Mouse (Mus musculus): Measurements from ENCODE around the gene Ank2. TPM values are rescaled to one million over a fixed set of nuclear protein-coding genes. Genes with fewer than 3 reads are reported as not detected.

Ank2 gene
- total and polyA plus RNA-seq, 3 experiments = 96.1 to 290 (median 269) TPM

- Histone ChIP-seq H3K27me3 (ENCODE audit: control insufficient read depth, insufficient read depth, low read length) (no peaks in the 10 kb centered on the region), H3K36me3 (ENCODE audit: control insufficient read depth, insufficient read depth, low read length) (no peaks in the 10 kb centered on the region), H3K4me1 (ENCODE audit: control insufficient read depth, insufficient read depth, low read length) (no peaks in the 10 kb centered on the region), H3K79me2 (replicated peaks; ENCODE audit: control insufficient read depth, insufficient read depth, low read length) (no peaks in the 10 kb centered on the region), H3K9ac (ENCODE audit: low read depth, low read length) (no peak overlapping the region), H3K4me3 (no peak overlapping the region), H3K27ac (no peak overlapping the region)
- intact Hi-C loops (cut with DNase I) = no loop called here
- 76% methylated on average over 4 of the region's 4 CpGs for WGBS
- DNase-seq = no peak
- TF ChIP-seq POLR2A (IDR thresholded peaks at IDR 0.05; ENCODE audit: insufficient read depth, low read depth, low read length) (no peak), EP300 (IDR thresholded peaks at IDR 0.05; ENCODE audit: insufficient read depth, low read depth, low read length) (no peak), CTCF (IDR thresholded peaks at IDR 0.05) (no peak)
These were observed 196.1 kb downstream of the Ank2 start for GRCm38 (mm10) chr3:127303041-127303440.

GRCm38 (mm10) chr3:127300790-127301189 is 198.4 kb downstream of the Ank2 start:
- Histone ChIP-seq H3K4me3 (no peak overlapping the region), H3K4me1 (ENCODE audit: control insufficient read depth, insufficient read depth, low read length) (no peaks in the 10 kb centered on the region), H3K9ac (ENCODE audit: low read depth, low read length) (no peak overlapping the region), H3K27ac (no peak overlapping the region), H3K36me3 (ENCODE audit: control insufficient read depth, insufficient read depth, low read length) (no peaks in the 10 kb centered on the region), H3K79me2 (replicated peaks; ENCODE audit: control insufficient read depth, insufficient read depth, low read length) (no peaks in the 10 kb centered on the region), H3K27me3 (ENCODE audit: control insufficient read depth, insufficient read depth, low read length) (no peaks in the 10 kb centered on the region)
- intact Hi-C loops (cut with DNase I) = no loop called here
- DNase-seq = no peak
- TF ChIP-seq POLR2A (IDR thresholded peaks at IDR 0.05; ENCODE audit: insufficient read depth, low read depth, low read length) = no peak
- TF ChIP-seq EP300 (IDR thresholded peaks at IDR 0.05; ENCODE audit: insufficient read depth, low read depth, low read length) = no peak
- TF ChIP-seq CTCF (IDR thresholded peaks at IDR 0.05) = no peak

- no peaks in the 10 kb centered on the region for H3K27me3 ChIP-seq (ENCODE audit: control insufficient read depth, insufficient read depth, low read length)
- DNase-seq = no peak
- no peak overlapping the region for H3K4me3 ChIP-seq
- H3K36me3 ChIP-seq (ENCODE audit: control insufficient read depth, insufficient read depth, low read length) = no peaks in the 10 kb centered on the region
- H3K4me1 ChIP-seq (ENCODE audit: control insufficient read depth, insufficient read depth, low read length) = no peaks in the 10 kb centered on the region
- 55% methylated on average over 6 of the region's 6 CpGs for whole genome bisulfite sequencing
- TF ChIP-seq EP300 (IDR thresholded peaks at IDR 0.05; ENCODE audit: insufficient read depth, low read depth, low read length) (no peak), POLR2A (IDR thresholded peaks at IDR 0.05; ENCODE audit: insufficient read depth, low read depth, low read length) (no peak), CTCF (IDR thresholded peaks at IDR 0.05) (no peak)
- H3K9ac ChIP-seq (ENCODE audit: low read depth, low read length) = no peak overlapping the region
- intact Hi-C loops (cut with DNase I) = no loop called here
- no peaks in the 10 kb centered on the region for H3K79me2 ChIP-seq (replicated peaks; ENCODE audit: control insufficient read depth, insufficient read depth, low read length)
- H3K27ac ChIP-seq = no peak overlapping the region
These were observed 203.2 kb downstream of the Ank2 start for GRCm38 (mm10) chr3:127295921-127296320.

- Histone ChIP-seq H3K79me2 (replicated peaks; ENCODE audit: control insufficient read depth, insufficient read depth, low read length) (no peaks in the 10 kb centered on the region), H3K27me3 (ENCODE audit: control insufficient read depth, insufficient read depth, low read length) (no peaks in the 10 kb centered on the region), H3K9ac (ENCODE audit: low read depth, low read length) (no peak overlapping the region), H3K4me1 (ENCODE audit: control insufficient read depth, insufficient read depth, low read length) (no peaks in the 10 kb centered on the region), H3K4me3 (no peak overlapping the region), H3K27ac (no peak overlapping the region), H3K36me3 (ENCODE audit: control insufficient read depth, insufficient read depth, low read length) (no peaks in the 10 kb centered on the region)
- intact Hi-C loops (cut with DNase I) = no loop called here
- no peak for DNase-seq
- TF ChIP-seq EP300 (IDR thresholded peaks at IDR 0.05; ENCODE audit: insufficient read depth, low read depth, low read length) (no peak), POLR2A (IDR thresholded peaks at IDR 0.05; ENCODE audit: insufficient read depth, low read depth, low read length) (no peak), CTCF (IDR thresholded peaks at IDR 0.05) (no peak)
- 64% methylated on average over 9 of the region's 9 CpGs for WGBS
These were observed 204.4 kb downstream of the Ank2 start for GRCm38 (mm10) chr3:127294610-127295349.

DNA sequence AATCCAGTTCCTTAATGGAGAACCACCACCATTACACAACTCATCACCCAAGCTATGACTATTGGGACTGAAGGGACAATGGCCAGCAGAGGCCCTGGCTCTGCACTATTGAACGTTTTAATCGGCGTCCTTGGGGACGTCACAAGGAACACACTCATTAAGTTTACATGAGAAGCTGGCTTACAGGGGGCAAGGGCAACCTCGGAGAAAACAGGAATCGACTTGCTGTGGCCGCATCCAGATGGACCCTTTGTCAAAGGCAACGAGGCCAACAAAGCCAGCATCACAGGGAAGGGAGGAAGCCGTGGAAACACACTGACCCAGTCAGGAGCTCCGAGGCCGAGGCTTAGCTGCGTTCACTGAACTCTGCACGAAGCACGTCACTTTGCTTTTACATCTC is 205.1 kb downstream of the Ank2 start:
- H3K27ac ChIP-seq = no peak overlapping the region
- no peaks in the 10 kb centered on the region for H3K36me3 ChIP-seq (ENCODE audit: control insufficient read depth, insufficient read depth, low read length)
- no peaks in the 10 kb centered on the region for H3K4me1 ChIP-seq (ENCODE audit: control insufficient read depth, insufficient read depth, low read length)
- no peak for DNase-seq
- H3K79me2 ChIP-seq (replicated peaks; ENCODE audit: control insufficient read depth, insufficient read depth, low read length) = no peaks in the 10 kb centered on the region
- WGBS = 93% methylated on average over 14 of the region's 14 CpGs
- H3K9ac ChIP-seq (ENCODE audit: low read depth, low read length) = no peak overlapping the region
- intact Hi-C loops (cut with DNase I) = no loop called here
- no peak overlapping the region for H3K4me3 ChIP-seq
- no peaks in the 10 kb centered on the region for H3K27me3 ChIP-seq (ENCODE audit: control insufficient read depth, insufficient read depth, low read length)
- TF ChIP-seq EP300 (IDR thresholded peaks at IDR 0.05; ENCODE audit: insufficient read depth, low read depth, low read length) (no peak), CTCF (IDR thresholded peaks at IDR 0.05) (no peak)

- intact Hi-C loops (cut with DNase I) = no loop called here
- Histone ChIP-seq H3K4me1 (ENCODE audit: control insufficient read depth, insufficient read depth, low read length) (no peaks in the 10 kb centered on the region), H3K9ac (ENCODE audit: low read depth, low read length) (no peak overlapping the region), H3K4me3 (no peak overlapping the region), H3K27ac (no peak overlapping the region), H3K36me3 (ENCODE audit: control insufficient read depth, insufficient read depth, low read length) (no peaks in the 10 kb centered on the region), H3K79me2 (replicated peaks; ENCODE audit: control insufficient read depth, insufficient read depth, low read length) (no peaks in the 10 kb centered on the region), H3K27me3 (ENCODE audit: control insufficient read depth, insufficient read depth, low read length) (no peaks in the 10 kb centered on the region)
- TF ChIP-seq EP300 (IDR thresholded peaks at IDR 0.05; ENCODE audit: insufficient read depth, low read depth, low read length) (no peak), CTCF (IDR thresholded peaks at IDR 0.05) (no peak), POLR2A (IDR thresholded peaks at IDR 0.05; ENCODE audit: insufficient read depth, low read depth, low read length) (no peak)
- WGBS = 66% methylated on average over 9 of the region's 9 CpGs
- DNase-seq = no peak
These were observed 205.7 kb downstream of the Ank2 start for GRCm38 (mm10) chr3:127293479-127293874.

Measured in heart, adult 2 months (tissue).